ENCODE assay signal across 28 mouse cellular contexts in genomic region chr6:101793986-101794385, GRCm38 (mm10).
DNase-seq lines count a peak whose midpoint lies in the region; ATAC-seq and TF ChIP-seq lines count a peak whose summit lies in the region.
"Had no signal": no experiment of that assay in that cellular context is flagged by ENCODE, and none has a peak within 500 bp of the region (broad histone marks: within the 10 kb centered on the region; RNA-seq: fewer than 3 reads in every experiment).

No protein-coding gene starts in this region.

- no peaks in the 10 kb centered on the region for H3K4me1 ChIP-seq in forebrain, embryonic 13.5 days
- no peaks in the 10 kb centered on the region for H3K4me1 ChIP-seq in forebrain, embryonic 12.5 days
- no peaks in the 10 kb centered on the region for H3K4me1 ChIP-seq in midbrain, embryonic 13.5 days (replicated peaks)
- H3K4me1 ChIP-seq in midbrain, embryonic 15.5 days: no peaks in the 10 kb centered on the region
- H3K4me1 ChIP-seq in forebrain, postnatal 0 days (ENCODE audit: insufficient read depth): no peaks in the 10 kb centered on the region
- H3K4me1 ChIP-seq: embryonic facial prominence, embryonic 13.5 days; heart, embryonic 10.5 days; heart, embryonic 13.5 days; hindbrain, embryonic 12.5 days; hindbrain, embryonic 15.5 days had no signal

- peak; percentile 65; the same call in 1 of the 2 replicates for ATAC-seq in forebrain, embryonic 13.5 days
- ATAC-seq in forebrain, embryonic 12.5 days (ENCODE audit: low FRiP score): no peak
- ATAC-seq in frontal cortex, adult (ENCODE audit: low TSS enrichment): 0 out of 2 replicates have a peak, but pooled peaks have one; percentile 20
- 0 out of 2 replicates have a peak, but pooled peaks have one; percentile 50 for ATAC-seq in midbrain, embryonic 13.5 days
- ATAC-seq in midbrain, embryonic 15.5 days (replicated peaks): no peak
- peak; percentile 86 for ATAC-seq in forebrain, postnatal 0 days
- no peak for ATAC-seq in granulocyte monocyte progenitor cell, adult 5-6 weeks (replicated peaks; ENCODE audit: poor library complexity, severe bottlenecking)
- ATAC-seq: activated CD4-positive, CD25-positive, alpha-beta regulatory T cell, adult 4 months; intestine, postnatal 0 days had no signal

- no peak overlapping the region for H3K27ac ChIP-seq in forebrain, embryonic 13.5 days
- no peak overlapping the region for H3K27ac ChIP-seq in forebrain, embryonic 12.5 days
- H3K27ac ChIP-seq in midbrain, embryonic 13.5 days: no peak overlapping the region
- H3K27ac ChIP-seq in midbrain, embryonic 15.5 days: no peak overlapping the region
- no peak overlapping the region for H3K27ac ChIP-seq in forebrain, postnatal 0 days (ENCODE audit: low read depth, low read length)
- H3K27ac ChIP-seq: embryonic facial prominence, embryonic 10.5 days; embryonic facial prominence, embryonic 13.5 days; heart, adult 2 months; heart, embryonic 10.5 days; heart, embryonic 13.5 days; hindbrain, embryonic 12.5 days; hindbrain, embryonic 15.5 days had no signal

- DNase-seq in frontal cortex, postnatal 14 days (ENCODE audit: low spot score in 2 of 2): no peak
- DNase-seq in forebrain, postnatal 0 days: peak; percentile 47
- DNase-seq: adrenal gland, adult 8-10 months; adrenal gland, postnatal 25 days; cerebellum, adult 11-12 months; cerebellum, adult 8-10 months; cerebellum, postnatal 10 days; cerebellum, postnatal 36 days; embryo, embryonic 11 days; gastrocnemius, postnatal 14 days; heart, adult 2 months; heart, postnatal 14 days; kidney, adult 2 months had no signal

- H3K27me3 ChIP-seq in forebrain, embryonic 13.5 days: no peaks in the 10 kb centered on the region
- H3K27me3 ChIP-seq in forebrain, embryonic 12.5 days: no peaks in the 10 kb centered on the region
- H3K27me3 ChIP-seq in midbrain, embryonic 13.5 days: no peaks in the 10 kb centered on the region
- no peaks in the 10 kb centered on the region for H3K27me3 ChIP-seq in midbrain, embryonic 15.5 days (replicated peaks)
- H3K27me3 ChIP-seq in forebrain, postnatal 0 days (ENCODE audit: insufficient read depth, low read length): no peaks in the 10 kb centered on the region
- H3K27me3 ChIP-seq: embryonic facial prominence, embryonic 13.5 days; heart, embryonic 13.5 days; hindbrain, embryonic 12.5 days; hindbrain, embryonic 15.5 days had no signal

- H3K36me3 ChIP-seq in forebrain, embryonic 13.5 days (ENCODE audit: poor library complexity, severe bottlenecking): no peaks in the 10 kb centered on the region
- H3K36me3 ChIP-seq in forebrain, embryonic 12.5 days (replicated peaks): no peaks in the 10 kb centered on the region
- no peaks in the 10 kb centered on the region for H3K36me3 ChIP-seq in midbrain, embryonic 13.5 days
- no peaks in the 10 kb centered on the region for H3K36me3 ChIP-seq in midbrain, embryonic 15.5 days (replicated peaks)
- H3K36me3 ChIP-seq in forebrain, postnatal 0 days (ENCODE audit: insufficient read depth): no peaks in the 10 kb centered on the region
- H3K36me3 ChIP-seq: embryonic facial prominence, embryonic 10.5 days; embryonic facial prominence, embryonic 13.5 days; heart, embryonic 10.5 days; heart, embryonic 13.5 days; hindbrain, embryonic 12.5 days; hindbrain, embryonic 15.5 days had no signal

- no peak overlapping the region for H3K9ac ChIP-seq in forebrain, embryonic 13.5 days
- H3K9ac ChIP-seq in forebrain, embryonic 12.5 days: no peak overlapping the region
- no peak overlapping the region for H3K9ac ChIP-seq in midbrain, embryonic 13.5 days (replicated peaks)
- H3K9ac ChIP-seq in midbrain, embryonic 15.5 days: no peak overlapping the region
- no peak overlapping the region for H3K9ac ChIP-seq in forebrain, postnatal 0 days
- H3K9ac ChIP-seq: embryonic facial prominence, embryonic 13.5 days; heart, embryonic 13.5 days; hindbrain, embryonic 12.5 days; hindbrain, embryonic 15.5 days had no signal

- no peak for TF ChIP-seq CTCF in forebrain, postnatal 0 days (IDR thresholded peaks at IDR 0.05; ENCODE audit: low read depth)

- no peak overlapping the region for H3K4me3 ChIP-seq in forebrain, embryonic 13.5 days
- H3K4me3 ChIP-seq in forebrain, embryonic 12.5 days (replicated peaks): no peak overlapping the region
- H3K4me3 ChIP-seq in midbrain, embryonic 13.5 days (replicated peaks): no peak overlapping the region
- H3K4me3 ChIP-seq in midbrain, embryonic 15.5 days: no peak overlapping the region
- no peak overlapping the region for H3K4me3 ChIP-seq in forebrain, postnatal 0 days (ENCODE audit: low read depth, low read length)
- H3K4me3 ChIP-seq: embryonic facial prominence, embryonic 10.5 days; embryonic facial prominence, embryonic 13.5 days; erythroblast, embryonic 14.5 days; heart, adult 2 months; heart, embryonic 10.5 days; heart, embryonic 13.5 days; hindbrain, embryonic 12.5 days; hindbrain, embryonic 15.5 days had no signal

- no peak overlapping the region for H3K4me2 ChIP-seq in forebrain, embryonic 13.5 days
- no peak overlapping the region for H3K4me2 ChIP-seq in forebrain, embryonic 12.5 days
- H3K4me2 ChIP-seq in midbrain, embryonic 13.5 days (replicated peaks): no peak overlapping the region
- no peak overlapping the region for H3K4me2 ChIP-seq in midbrain, embryonic 15.5 days
- no peak overlapping the region for H3K4me2 ChIP-seq in forebrain, postnatal 0 days (ENCODE audit: low read depth)
- H3K4me2 ChIP-seq: embryonic facial prominence, embryonic 13.5 days; heart, embryonic 13.5 days; hindbrain, embryonic 12.5 days; hindbrain, embryonic 15.5 days had no signal

- no peaks in the 10 kb centered on the region for H3K9me3 ChIP-seq in forebrain, embryonic 13.5 days (replicated peaks)
- no peaks in the 10 kb centered on the region for H3K9me3 ChIP-seq in forebrain, embryonic 12.5 days
- H3K9me3 ChIP-seq in midbrain, embryonic 13.5 days: no peaks in the 10 kb centered on the region
- H3K9me3 ChIP-seq in midbrain, embryonic 15.5 days: no peaks in the 10 kb centered on the region
- no peaks in the 10 kb centered on the region for H3K9me3 ChIP-seq in forebrain, postnatal 0 days (ENCODE audit: low read length)
- H3K9me3 ChIP-seq: embryonic facial prominence, embryonic 10.5 days; embryonic facial prominence, embryonic 13.5 days; heart, embryonic 10.5 days; heart, embryonic 13.5 days; hindbrain, embryonic 12.5 days; hindbrain, embryonic 15.5 days had no signal

- WGBS in forebrain, embryonic 13.5 days: 85% methylated on average over 2 of the region's 2 CpGs
- WGBS in forebrain, embryonic 12.5 days: 86% methylated on average over 2 of the region's 2 CpGs
- WGBS in midbrain, embryonic 13.5 days: 79% methylated on average over 2 of the region's 2 CpGs
- 76% methylated on average over 2 of the region's 2 CpGs for WGBS in midbrain, embryonic 15.5 days
- 63% methylated on average over 2 of the region's 2 CpGs for WGBS in forebrain, postnatal 0 days

Comparison
In these comparisons a context has a peak if more than half of its experiments do, and no peak if none do; other contexts are left out.
1. ATAC-seq: peak in forebrain, embryonic 13.5 days (single experiment), frontal cortex, adult (single experiment), midbrain, embryonic 13.5 days (single experiment) and forebrain, postnatal 0 days (single experiment); none in forebrain, embryonic 12.5 days (single experiment), midbrain, embryonic 15.5 days (single experiment) and granulocyte monocyte progenitor cell, adult 5-6 weeks (single experiment).